Mouse (Mus musculus): Measurements from ENCODE around the gene Rasgef1b.

GRCm38 (mm10) chr5:99258003-99258500, 470.8 kb downstream of the Rasgef1b start:
- TF ChIP-seq POLR2A (IDR thresholded peaks at IDR 0.05; ENCODE audit: low read depth, low read length) (no peak), ZC3H11A (IDR thresholded peaks at IDR 0.05; ENCODE audit: low read depth, low read length) (no peak), ZNF384 (IDR thresholded peaks at IDR 0.05; ENCODE audit: low read depth, low read length) (no peak), CTCF (conservative IDR thresholded peaks at IDR 0.05 in 1 of 2, IDR thresholded peaks at IDR 0.05 in 1 of 2; ENCODE audit: low read depth in 2 of 2, low read length in 2 of 2) (no peak), ZKSCAN1 (IDR thresholded peaks at IDR 0.05; ENCODE audit: borderline replicate concordance, low read depth, low read length) (no peak), UBTF (IDR thresholded peaks at IDR 0.05; ENCODE audit: low read depth, low read length) (no peak), HCFC1 (IDR thresholded peaks at IDR 0.05; ENCODE audit: low read depth, low read length) (no peak), USF1 (IDR thresholded peaks at IDR 0.05; ENCODE audit: low read depth, low read length) (no peak), RAD21 (IDR thresholded peaks at IDR 0.05; ENCODE audit: low read depth, low read length) (no peak)
